Mouse (Mus musculus) MEL (cell line): ENCODE data around the gene Apbb1. TPM values are rescaled to one million over a fixed set of nuclear protein-coding genes. Genes with fewer than 3 reads are reported as not detected.

Experiments used
- DNase-seq: peaks from one replicate; pipeline ENCODE4 v3.0.0; 2011; ENCODE audit warnings: low read depth, low spot score
- H3K27ac ChIP-seq: 2 replicates; pipeline ENCODE4 v1.5.1; 2012; ENCODE audit warnings: low read depth, mild to moderate bottlenecking, control low read depth, low read length, moderate library complexity; ENCODE audit not compliant: control insufficient read depth
- H3K27me3 ChIP-seq, 2 experiments: fragments of 150-350 bp in 1 of 2; sonication (generic) in 1 of 2; 2 replicates each; pipeline ENCODE4 v1.6.1; 2012; ENCODE audit warnings: low read length in 2 of 2, mild to moderate bottlenecking in 2 of 2, improper control_type of control experiment in 1 of 2, moderate library complexity in 1 of 2; ENCODE audit not compliant: insufficient read depth in 2 of 2, control insufficient read depth in 1 of 2
- H3K36me3 ChIP-seq, 2 experiments: 2 replicates each; pipeline ENCODE4 v1.6.1; 2012 to 2014; ENCODE audit warnings: low read length in 2 of 2, improper control_type of control experiment in 1 of 2, inconsistent platforms in 1 of 2, mild to moderate bottlenecking in 1 of 2; ENCODE audit not compliant: insufficient read depth in 2 of 2, control insufficient read depth in 1 of 2
- H3K4me1 ChIP-seq, 2 experiments: fragments of 150-350 bp in 1 of 2; sonication (generic) in 1 of 2; 2 replicates each; pipeline ENCODE4 v1.6.1; 2012; ENCODE audit warnings: low read length in 2 of 2, improper control_type of control experiment in 1 of 2, mild to moderate bottlenecking in 1 of 2; ENCODE audit not compliant: insufficient read depth in 2 of 2, control insufficient read depth in 1 of 2
- H3K4me3 ChIP-seq, 2 experiments: fragments of 150-350 bp in 1 of 2; sonication (generic) in 1 of 2; 2 replicates each; pipeline ENCODE4 v1.5.1; 2012; ENCODE audit warnings: low read depth in 2 of 2, low read length in 2 of 2, mild to moderate bottlenecking in 2 of 2, moderate library complexity in 2 of 2, control low read depth in 1 of 2, improper control_type of control experiment in 1 of 2; ENCODE audit not compliant: control insufficient read depth in 1 of 2, insufficient read depth in 1 of 2
- H3K79me2 ChIP-seq: 2 replicates; pipeline ENCODE4 v1.6.1; 2012; ENCODE audit warnings: mild to moderate bottlenecking, low read length, moderate library complexity; ENCODE audit not compliant: control insufficient read depth, poor library complexity, insufficient read depth
- H3K9ac ChIP-seq: 2 replicates; pipeline ENCODE4 v1.6.1; 2012; ENCODE audit warnings: low read depth, mild to moderate bottlenecking, control low read depth, low read length, moderate library complexity; ENCODE audit not compliant: control insufficient read depth, poor library complexity, severe bottlenecking
- H3K9me3 ChIP-seq: fragments of 150-350 bp; sonication (generic); replicated peaks from 2 replicates; pipeline ENCODE4 v1.6.1; 2012; ENCODE audit warnings: mild to moderate bottlenecking, low read length, improper control_type of control experiment, moderate library complexity; ENCODE audit not compliant: insufficient read depth
- CHD1 ChIP-seq: IDR thresholded peaks from 2 replicates; pipeline ENCODE4 v1.6.1; 2012; ENCODE audit warnings: low read depth, mild to moderate bottlenecking, inconsistent platforms, low read length, improper control_type of control experiment
- CHD2 ChIP-seq: IDR thresholded peaks from 2 replicates; pipeline ENCODE4 v1.6.1; 2011; ENCODE audit warnings: low read length, improper control_type of control experiment
- E2F4 ChIP-seq: IDR thresholded peaks from 2 replicates; pipeline ENCODE4 v1.6.1; 2011; ENCODE audit warnings: low read depth, low read length, improper control_type of control experiment, borderline replicate concordance
- ELF1 ChIP-seq: IDR thresholded peaks from 2 replicates; pipeline ENCODE4 v1.6.1; 2014; ENCODE audit warnings: low read depth, mild to moderate bottlenecking, inconsistent platforms, low read length, improper control_type of control experiment, moderate library complexity
- GATA1 ChIP-seq: IDR thresholded peaks from 2 replicates; pipeline ENCODE4 v1.6.1; 2011; ENCODE audit warnings: low read depth, low read length, improper control_type of control experiment
- JUND ChIP-seq: IDR thresholded peaks from 2 replicates; pipeline ENCODE4 v1.6.1; 2011; ENCODE audit warnings: low read depth, mild to moderate bottlenecking, improper control_type of control experiment, low read length
- KAT2A ChIP-seq: conservative IDR thresholded peaks from 2 replicates; pipeline ENCODE4 v1.6.1; 2012; ENCODE audit warnings: low read depth, low read length, improper control_type of control experiment, inconsistent platforms
- MAX ChIP-seq: IDR thresholded peaks from 2 replicates; pipeline ENCODE4 v1.6.1; 2011; ENCODE audit warnings: low read length, improper control_type of control experiment
- MEF2A ChIP-seq: IDR thresholded peaks from 2 replicates; pipeline ENCODE4 v1.6.1; 2014; ENCODE audit warnings: low read depth, mild to moderate bottlenecking, inconsistent platforms, low read length, improper control_type of control experiment; ENCODE audit not compliant: poor library complexity, insufficient replicate concordance, severe bottlenecking; ENCODE audit errors: extremely low read depth
- MXI1 ChIP-seq: IDR thresholded peaks from 2 replicates; pipeline ENCODE4 v1.6.1; 2011; ENCODE audit warnings: mild to moderate bottlenecking, low read depth, low read length, improper control_type of control experiment
- MYB ChIP-seq: IDR thresholded peaks from 2 replicates; pipeline ENCODE4 v1.6.1; 2011; ENCODE audit warnings: mild to moderate bottlenecking, low read depth, low read length, improper control_type of control experiment
- MYC ChIP-seq: IDR thresholded peaks from 2 replicates; pipeline ENCODE4 v1.6.1; 2011; ENCODE audit warnings: low read depth, mild to moderate bottlenecking, low read length, improper control_type of control experiment, moderate library complexity
- NRF1 ChIP-seq: IDR thresholded peaks from 2 replicates; pipeline ENCODE4 v1.6.1; 2014; ENCODE audit warnings: low read depth, mild to moderate bottlenecking, inconsistent platforms, low read length, improper control_type of control experiment, moderate library complexity; ENCODE audit not compliant: poor library complexity, insufficient read depth, severe bottlenecking
- POLR2A ChIP-seq, 2 experiments: IDR thresholded peaks; 2 replicates each; pipeline ENCODE4 v1.6.1; 2011 to 2012; ENCODE audit warnings: low read length in 2 of 2, mild to moderate bottlenecking in 2 of 2, control low read depth in 1 of 2, improper control_type of control experiment in 1 of 2, low read depth in 1 of 2, moderate library complexity in 1 of 2; ENCODE audit not compliant: control insufficient read depth in 1 of 2, insufficient read depth in 1 of 2, poor library complexity in 1 of 2
- POLR2AphosphoS5 ChIP-seq: IDR thresholded peaks from 2 replicates; pipeline ENCODE4 v1.6.1; 2012; ENCODE audit warnings: low read depth, borderline replicate concordance, mild to moderate bottlenecking, inconsistent platforms, low read length, moderate library complexity, mixed read lengths
- RAD21 ChIP-seq: IDR thresholded peaks from 2 replicates; pipeline ENCODE4 v1.6.1; 2011; ENCODE audit warnings: mild to moderate bottlenecking, low read depth, low read length, improper control_type of control experiment
- SMC3 ChIP-seq: IDR thresholded peaks from 2 replicates; pipeline ENCODE4 v1.6.1; 2011; ENCODE audit warnings: low read depth, low read length, improper control_type of control experiment
- TAL1 ChIP-seq: IDR thresholded peaks from 2 replicates; pipeline ENCODE4 v1.6.1; 2012; ENCODE audit warnings: mild to moderate bottlenecking, inconsistent platforms, low read length, moderate library complexity, mixed read lengths
- TBP ChIP-seq: IDR thresholded peaks from 2 replicates; pipeline ENCODE4 v1.8.0; 2011; ENCODE audit warnings: low read depth, low read length, improper control_type of control experiment
- TCF12 ChIP-seq: IDR thresholded peaks from 2 replicates; pipeline ENCODE4 v1.6.1; 2014; ENCODE audit warnings: low read depth, mild to moderate bottlenecking, inconsistent platforms, low read length, improper control_type of control experiment, moderate library complexity
- UBTF ChIP-seq: IDR thresholded peaks from 2 replicates; pipeline ENCODE4 v1.6.1; 2012; ENCODE audit warnings: low read depth, mild to moderate bottlenecking, inconsistent platforms, low read length, improper control_type of control experiment, moderate library complexity, borderline replicate concordance; ENCODE audit not compliant: insufficient read depth
- USF1 ChIP-seq: IDR thresholded peaks from 2 replicates; pipeline ENCODE4 v1.6.1; 2014; ENCODE audit warnings: low read depth, mild to moderate bottlenecking, inconsistent platforms, low read length, improper control_type of control experiment, moderate library complexity
- USF2 ChIP-seq, 2 experiments: IDR thresholded peaks; 2 replicates each; pipeline ENCODE4 v1.6.1; 2011 to 2012; ENCODE audit warnings: improper control_type of control experiment in 2 of 2, low read length in 2 of 2, borderline replicate concordance in 1 of 2, inconsistent platforms in 1 of 2, low read depth in 1 of 2, mild to moderate bottlenecking in 1 of 2; ENCODE audit not compliant: insufficient read depth in 1 of 2
- ZC3H11A ChIP-seq: IDR thresholded peaks from 2 replicates; pipeline ENCODE4 v1.6.1; 2012; ENCODE audit warnings: low read depth, mild to moderate bottlenecking, inconsistent platforms, low read length, improper control_type of control experiment
- ZKSCAN1 ChIP-seq: IDR thresholded peaks from 2 replicates; pipeline ENCODE4 v1.6.1; 2012; ENCODE audit warnings: low read depth, mild to moderate bottlenecking, inconsistent platforms, low read length, improper control_type of control experiment, moderate library complexity
- ZMIZ1 ChIP-seq: IDR thresholded peaks from 2 replicates; pipeline ENCODE4 v1.6.1; 2012; ENCODE audit warnings: low read depth, mild to moderate bottlenecking, inconsistent platforms, low read length, improper control_type of control experiment, moderate library complexity
- ZNF384 ChIP-seq: IDR thresholded peaks from 2 replicates; pipeline ENCODE4 v1.6.1; 2012; ENCODE audit warnings: low read depth, mild to moderate bottlenecking, inconsistent platforms, low read length, improper control_type of control experiment
- polyA plus RNA-seq, 2 experiments: library from polyadenylated mRNA; stranded (reverse) in 1 of 2; unstranded in 1 of 2; fragments of >175 nt in 1 of 2; fragments of >200 nt in 1 of 2; gene quantifications; 2 replicates each; pipeline versions ENCODE4 v1.2.1 to v1.2.4; 2012; ENCODE audit warnings: low replicate concordance in 2 of 2, low read depth in 1 of 2; ENCODE audit not compliant: insufficient read length in 2 of 2, insufficient read depth in 1 of 2, missing spikeins in 1 of 2
- total RNA-seq: library from RNA; depleted of rRNA; stranded (reverse); fragments of 300-350 nt; gene quantifications from 2 replicates; pipeline ENCODE4 v1.2.3, GENCODE M21; 2012

Gene Apbb1
- total and polyA plus RNA-seq, 3 experiments = 0.13 TPM; not detected in 2

DNA sequence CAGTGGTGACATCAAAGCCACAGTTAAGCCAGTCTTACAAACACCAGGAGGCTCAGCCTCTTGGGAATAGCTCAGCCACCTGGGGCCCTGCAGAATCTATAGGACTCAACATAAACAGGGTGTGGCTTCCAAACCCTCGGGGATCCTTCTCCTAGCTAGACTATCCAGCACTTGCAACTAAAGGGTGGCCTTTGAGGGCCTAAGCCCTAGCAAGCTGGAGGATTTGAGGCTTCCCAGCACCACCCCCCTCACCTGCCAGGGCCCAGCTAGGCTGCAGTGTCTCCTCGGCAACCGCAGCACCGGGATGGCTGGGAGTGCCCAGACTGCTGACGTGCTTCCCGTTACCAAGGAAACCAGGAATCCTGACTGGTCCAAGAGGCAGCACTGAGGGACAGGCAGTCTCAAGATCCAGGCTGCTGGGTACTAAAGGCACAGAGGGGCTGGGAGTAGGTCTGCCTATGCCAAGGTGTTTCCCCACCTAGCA lies 12.4 kb downstream of the Apbb1 start:
- no peak for DNase-seq
- Histone ChIP-seq H3K36me3 (no peaks in the 10 kb centered on the region), H3K9me3 (no peaks in the 10 kb centered on the region), H3K4me3 (no peak overlapping the region), H3K27ac (no peak overlapping the region), H3K4me1 (no peaks in the 10 kb centered on the region), H3K27me3 (peaks cover 0 to 2% of the 10 kb centered on the region in 2 experiments; a peak in 1 of 4 replicates), H3K79me2 (no peaks in the 10 kb centered on the region), H3K9ac (no peak overlapping the region)
- TF ChIP-seq TCF12 = no peak
- no peak for TF ChIP-seq POLR2AphosphoS5
- no peak for TF ChIP-seq NRF1
- TF ChIP-seq USF2 (IDR thresholded peaks at IDR 0.05; ENCODE audit: borderline replicate concordance in 1 of 2, insufficient read depth in 1 of 2, low read depth in 1 of 2, low read length in 2 of 2) = no peak
- no peak for TF ChIP-seq E2F4
- no peak for TF ChIP-seq TAL1
- TF ChIP-seq MYC = no peak
- no peak for TF ChIP-seq RAD21
- no peak for TF ChIP-seq ZC3H11A
- no peak for TF ChIP-seq POLR2A (IDR thresholded peaks at IDR 0.05; ENCODE audit: control insufficient read depth in 1 of 2, insufficient read depth in 1 of 2, low read depth in 1 of 2, low read length in 2 of 2, poor library complexity in 1 of 2)
- no peak for TF ChIP-seq GATA1
- no peak for TF ChIP-seq UBTF
- no peak for TF ChIP-seq ZNF384
- TF ChIP-seq ZMIZ1 = no peak

DNA sequence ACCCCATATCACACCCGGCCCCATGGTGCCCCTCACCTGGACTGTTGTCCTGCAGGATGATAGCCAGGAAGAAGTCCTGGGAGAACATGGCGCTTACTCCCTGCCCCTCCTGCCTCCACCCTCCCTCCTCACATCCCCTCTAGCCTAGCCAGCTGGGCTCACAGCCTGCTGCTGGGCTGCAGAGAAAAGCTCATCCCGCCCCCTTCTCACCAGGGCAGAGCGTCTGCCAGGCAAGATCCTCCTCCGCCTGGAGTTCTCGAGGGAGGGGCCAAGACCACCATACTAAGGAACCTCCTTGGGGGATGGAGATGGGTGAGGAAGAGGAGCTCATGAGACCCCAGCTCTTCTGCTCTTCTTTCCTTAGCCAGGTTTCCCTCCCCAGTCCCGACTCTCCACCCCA lies 12.9 kb downstream of the Apbb1 start:
- H3K4me3 ChIP-seq = no peak overlapping the region
- H3K27ac ChIP-seq = no peak overlapping the region
- no peaks in the 10 kb centered on the region for H3K79me2 ChIP-seq
- H3K4me1 ChIP-seq = no peaks in the 10 kb centered on the region
- no peaks in the 10 kb centered on the region for H3K36me3 ChIP-seq
- no peak for TF ChIP-seq MXI1
- TF ChIP-seq MAX = no peak
- no peak for TF ChIP-seq POLR2AphosphoS5
- TF ChIP-seq ZKSCAN1 = no peak
- no peak for TF ChIP-seq MYC
- no peak for TF ChIP-seq TCF12
- TF ChIP-seq CHD2 = no peak
- TF ChIP-seq ZC3H11A = no peak
- no peak for TF ChIP-seq ZMIZ1
- no peak for TF ChIP-seq JUND
- TF ChIP-seq ELF1 = no peak
- no peak for TF ChIP-seq USF1
- no peak for TF ChIP-seq KAT2A
- no peak for TF ChIP-seq SMC3
- no peak for TF ChIP-seq CHD1
- TF ChIP-seq MEF2A = no peak
- no peak for TF ChIP-seq TBP
- TF ChIP-seq POLR2A (IDR thresholded peaks at IDR 0.05; ENCODE audit: control insufficient read depth in 1 of 2, insufficient read depth in 1 of 2, low read depth in 1 of 2, low read length in 2 of 2, poor library complexity in 1 of 2) = no peak
- TF ChIP-seq MYB = no peak
- no peak for TF ChIP-seq TAL1
- TF ChIP-seq, all 39 proteins: peak for 0
- Histone ChIP-seq H3K27me3 (peaks cover 0 to 2% of the 10 kb centered on the region in 2 experiments; a peak in 1 of 4 replicates), H3K9ac (no peak overlapping the region), H3K9me3 (no peaks in the 10 kb centered on the region)
- DNase-seq = no peak
